Mouse (Mus musculus): ENCODE measurements around the gene Prkab2. TPM values are rescaled to one million over a fixed set of nuclear protein-coding genes. Genes with fewer than 3 reads are reported as not detected.

Prkab2 gene
- total RNA-seq, 2 experiments from 2014 or later = 117 to 130 TPM

- no peak for DNase-seq
These were observed 8.5 kb upstream of the Prkab2 start for GRCm38 (mm10) chr3:97649469-97649868.

GRCm38 (mm10) chr3:97651604-97652003, 6.4 kb upstream of the Prkab2 start:
- no peak for DNase-seq

GRCm38 (mm10) chr3:97653781-97654180, 4.2 kb upstream of the Prkab2 start:
- no peak for DNase-seq

- no peak for DNase-seq
These were observed 3.1 kb upstream of the Prkab2 start for GRCm38 (mm10) chr3:97654901-97655300.

- DNase-seq = no peak
These were observed 617 bp downstream of the Prkab2 start for GRCm38 (mm10) chr3:97658426-97659193.

- no peak for DNase-seq
These were observed 1.8 kb downstream of the Prkab2 start for GRCm38 (mm10) chr3:97659746-97660145.

GRCm38 (mm10) chr3:97661206-97661605, 3.2 kb downstream of the Prkab2 start:
- no peak for DNase-seq

- no peak for DNase-seq
These were observed 7.5 kb downstream of the Prkab2 start for GRCm38 (mm10) chr3:97665525-97665924.

- no peak for DNase-seq
These were observed 8.2 kb downstream of the Prkab2 start for GRCm38 (mm10) chr3:97666154-97666553.

GRCm38 (mm10) chr3:97667093-97667675, 9.2 kb downstream of the Prkab2 start:
- DNase-seq = no peak

- DNase-seq = no peak
These were observed 16.7 kb downstream of the Prkab2 start, which contains the start of gene Gm17651 for GRCm38 (mm10) chr3:97674644-97675110. Gene Gm17651, minus strand, starts transcription at chr3:97674694.

GRCm38 (mm10) chr3:97676126-97676525, 18.1 kb downstream of the Prkab2 start:
- DNase-seq = no peak

- DNase-seq = no peak
These were observed 20.4 kb downstream of the Prkab2 start for GRCm38 (mm10) chr3:97678416-97678815.

- peak; percentile 58 for DNase-seq
These were observed 22.8 kb downstream of the Prkab2 start for GRCm38 (mm10) chr3:97680631-97681320.

GRCm38 (mm10) chr3:97681321-97682158, 23.5 kb downstream of the Prkab2 start:
- no peak for DNase-seq

GRCm38 (mm10) chr3:97682159-97682502, 24.1 kb downstream of the Prkab2 start:
- DNase-seq = no peak

- no peak for DNase-seq
These were observed 24.6 kb downstream of the Prkab2 start for GRCm38 (mm10) chr3:97682576-97682975.

GRCm38 (mm10) chr3:97683560-97684195, 25.7 kb downstream of the Prkab2 start:
- DNase-seq = no peak

GRCm38 (mm10) chr3:97686372-97687117, 28.6 kb downstream of the Prkab2 start:
- no peak for DNase-seq

- DNase-seq = no peak
These were observed 31.3 kb downstream of the Prkab2 start for GRCm38 (mm10) chr3:97689289-97689688.

GRCm38 (mm10) chr3:97690590-97690989, 32.6 kb downstream of the Prkab2 start:
- no peak for DNase-seq

All from gastrocnemius, postnatal 25 days (tissue).